Mouse (Mus musculus) liver, postnatal 0 days (tissue): ENCODE data around the gene Phtf1.

Experiments used
- CTCF ChIP-seq: sonication (generic); IDR thresholded peaks from 2 replicates; pipeline ENCODE4 v1.5.1; 2016; ENCODE audit warnings: antibody characterized with exemption, low read depth
- EP300 ChIP-seq: IDR thresholded peaks from 2 replicates; pipeline ENCODE4 v1.6.1; 2016; ENCODE audit warnings: antibody characterized with exemption, low read depth, mild to moderate bottlenecking

GRCm38 (mm10) chr3:103987831-103988432, 20.0 kb downstream of the Phtf1 start:
- TF ChIP-seq CTCF (no peak), EP300 (no peak)
